Mouse (Mus musculus) midbrain, embryonic 16.5 days (tissue): ENCODE measurements around the gene Jag2. TPM values are rescaled to one million over a fixed set of nuclear protein-coding genes. Genes with fewer than 3 reads are reported as not detected.
A peak's percentile ranks its signal among the peaks of the same experiment; 100 is the strongest.

Experiments
- ATAC-seq: fragments of 200-750 bp; cut with Nextera tagmentation; 2 replicates; pipeline ENCODE4 v1.8.0; 2017; ENCODE audit warnings: moderate TSS enrichment
- H3K27ac ChIP-seq: fragments of 300-500 bp; sonication (generic); 2 replicates; pipeline ENCODE4 v1.5.1; 2014; ENCODE audit warnings: mild to moderate bottlenecking, low read length, mixed read lengths
- H3K27me3 ChIP-seq: fragments of 300-500 bp; sonication (generic); 2 replicates; pipeline ENCODE4 v1.6.1; 2014; ENCODE audit warnings: low read depth, low read length, mixed read lengths; ENCODE audit not compliant: control insufficient read depth, insufficient read depth
- H3K36me3 ChIP-seq: fragments of 300-500 bp; sonication (generic); 2 replicates; pipeline ENCODE4 v1.6.1; 2014; ENCODE audit warnings: mild to moderate bottlenecking, low read length, moderate library complexity, mixed read lengths; ENCODE audit not compliant: control insufficient read depth, insufficient read depth
- H3K4me1 ChIP-seq: fragments of 300-500 bp; sonication (generic); 2 replicates; pipeline ENCODE4 v1.6.1; 2014; ENCODE audit warnings: mild to moderate bottlenecking, low read length, mixed read lengths; ENCODE audit not compliant: control insufficient read depth, insufficient read depth
- H3K4me2 ChIP-seq: fragments of 300-500 bp; sonication (generic); 2 replicates; pipeline ENCODE4 v1.6.1; 2014; ENCODE audit warnings: mild to moderate bottlenecking, low read length, mixed read lengths
- H3K4me3 ChIP-seq: fragments of 300-500 bp; sonication (generic); 2 replicates; pipeline ENCODE4 v1.5.1; 2014; ENCODE audit warnings: low read depth, mild to moderate bottlenecking, low read length, moderate library complexity, mixed read lengths
- H3K9ac ChIP-seq: fragments of 300-500 bp; sonication (generic); 2 replicates; pipeline ENCODE4 v1.6.1; 2014; ENCODE audit warnings: low read depth, low read length, mixed read lengths
- H3K9me3 ChIP-seq: fragments of 300-500 bp; sonication (generic); replicated peaks from 2 replicates; pipeline ENCODE4 v1.6.1; 2014; ENCODE audit warnings: mild to moderate bottlenecking, low read length, mixed read lengths; ENCODE audit not compliant: control insufficient read depth, poor library complexity, severe bottlenecking
- WGBS: fragments of 180-500 bp; shearing (Covaris S2); extraction: QIAGEN DNeasy Blood & Tissue Kit; methylation state at CpG from one replicate; pipeline ENCODE4 v1.1.7; 2014; 5-methylcytosine and 5-hydroxymethylcytosine counted together
- polyA plus RNA-seq: library from polyadenylated mRNA; unstranded; fragments of >200 nt; fragmentation: Nextera tagmentation; extraction: Ambion mirVana; gene quantifications from 2 replicates; pipeline ENCODE4 v1.2.1, GENCODE M21; 2015

Jag2 gene
- polyA plus RNA-seq, 1 experiment from 2014 or later: 10.4 TPM

DNA sequence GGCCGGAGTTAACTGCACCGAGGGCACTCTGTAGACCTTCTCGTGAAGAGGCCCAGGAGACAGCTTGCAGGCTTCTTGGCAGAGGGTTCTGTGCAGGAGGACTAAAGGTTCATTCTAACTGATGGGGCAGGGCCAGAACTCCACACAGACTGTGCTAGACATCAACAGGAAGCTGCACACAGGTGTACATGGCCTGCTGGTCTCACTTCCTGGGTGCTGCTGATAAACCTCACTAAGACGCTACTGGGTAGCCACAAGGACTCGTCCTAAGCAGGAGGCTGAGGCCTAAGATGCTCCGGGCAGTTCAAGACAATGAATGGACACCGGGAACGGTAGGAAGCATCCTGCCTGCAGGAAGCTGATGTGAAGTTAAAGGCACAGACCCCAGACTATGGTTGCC lies 29.8 kb upstream of the Jag2 start:
- Histone ChIP-seq H3K9ac (no peak overlapping the region), H3K4me1 (no peaks in the 10 kb centered on the region)

DNA sequence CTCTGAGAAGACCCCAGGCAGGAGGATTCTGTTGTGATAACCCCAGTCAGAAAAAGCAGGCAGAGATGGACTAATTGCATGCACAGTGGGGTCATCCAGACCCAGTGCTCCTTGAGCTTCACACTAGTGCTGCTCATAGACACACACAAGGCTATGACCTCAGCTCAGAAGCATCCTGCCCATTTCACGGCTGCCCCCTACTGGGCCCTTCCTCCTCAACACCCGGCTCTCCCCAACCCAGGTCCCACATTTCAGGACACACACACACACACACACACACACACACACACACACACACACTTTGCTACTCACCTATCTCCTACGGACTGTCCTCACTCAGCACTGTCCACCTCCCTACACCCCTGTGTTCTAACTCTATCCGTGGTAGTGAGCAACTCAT lies 28.7 kb upstream of the Jag2 start:
- H3K36me3 ChIP-seq: peaks cover 32% of the 10 kb centered on the region
- no peak overlapping the region for H3K4me3 ChIP-seq
- no peaks in the 10 kb centered on the region for H3K4me1 ChIP-seq
- no peaks in the 10 kb centered on the region for H3K27me3 ChIP-seq
- H3K27ac ChIP-seq: no peak overlapping the region
- WGBS: 38% methylated on average over 4 of the region's 4 CpGs
- no peak for ATAC-seq
- no peak overlapping the region for H3K9ac ChIP-seq
- H3K9me3 ChIP-seq: no peaks in the 10 kb centered on the region
- H3K4me2 ChIP-seq: no peak overlapping the region

More for the DNA sequence above, 29.8 kb upstream of the Jag2 start:
- no peak for ATAC-seq
- Histone ChIP-seq H3K4me3 (no peak overlapping the region), H3K27ac (no peak overlapping the region), H3K4me2 (no peak overlapping the region), H3K9me3 (no peaks in the 10 kb centered on the region), H3K27me3 (no peaks in the 10 kb centered on the region), H3K36me3 (peaks cover 40% of the 10 kb centered on the region)
- 87% methylated on average over 8 of the region's 8 CpGs for WGBS

DNA sequence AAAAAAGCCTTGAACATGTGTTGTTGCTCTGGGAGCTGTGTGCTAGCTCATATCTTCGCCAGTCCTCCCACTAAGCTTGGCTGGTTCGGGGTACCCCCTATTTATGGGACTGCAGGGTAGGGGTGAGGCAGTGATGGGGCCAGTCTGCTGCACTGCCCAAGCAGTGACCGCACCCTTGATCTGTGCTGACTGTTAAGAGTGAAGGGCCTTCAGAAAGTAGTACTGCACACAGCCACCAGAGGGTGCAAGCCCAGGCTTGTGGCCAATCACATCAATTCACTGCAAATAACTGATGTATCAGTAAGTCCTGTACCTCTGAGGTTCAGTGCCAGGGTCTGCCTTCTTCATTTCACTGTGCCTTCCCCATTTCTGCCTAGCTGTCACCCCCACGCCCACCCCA lies 26.2 kb upstream of the Jag2 start:
- H3K27ac ChIP-seq: no peak overlapping the region
- peaks cover 2% of the 10 kb centered on the region; the same call in 1 of the 2 replicates for H3K4me1 ChIP-seq
- peaks cover 10% of the 10 kb centered on the region for H3K36me3 ChIP-seq
- ATAC-seq: no peak
- H3K9ac ChIP-seq: no peak overlapping the region
- H3K9me3 ChIP-seq: no peaks in the 10 kb centered on the region
- no peaks in the 10 kb centered on the region for H3K27me3 ChIP-seq
- H3K4me2 ChIP-seq: no peak overlapping the region
- H3K4me3 ChIP-seq: no peak overlapping the region
- 32% methylated on average over 4 of the region's 4 CpGs for WGBS

DNA sequence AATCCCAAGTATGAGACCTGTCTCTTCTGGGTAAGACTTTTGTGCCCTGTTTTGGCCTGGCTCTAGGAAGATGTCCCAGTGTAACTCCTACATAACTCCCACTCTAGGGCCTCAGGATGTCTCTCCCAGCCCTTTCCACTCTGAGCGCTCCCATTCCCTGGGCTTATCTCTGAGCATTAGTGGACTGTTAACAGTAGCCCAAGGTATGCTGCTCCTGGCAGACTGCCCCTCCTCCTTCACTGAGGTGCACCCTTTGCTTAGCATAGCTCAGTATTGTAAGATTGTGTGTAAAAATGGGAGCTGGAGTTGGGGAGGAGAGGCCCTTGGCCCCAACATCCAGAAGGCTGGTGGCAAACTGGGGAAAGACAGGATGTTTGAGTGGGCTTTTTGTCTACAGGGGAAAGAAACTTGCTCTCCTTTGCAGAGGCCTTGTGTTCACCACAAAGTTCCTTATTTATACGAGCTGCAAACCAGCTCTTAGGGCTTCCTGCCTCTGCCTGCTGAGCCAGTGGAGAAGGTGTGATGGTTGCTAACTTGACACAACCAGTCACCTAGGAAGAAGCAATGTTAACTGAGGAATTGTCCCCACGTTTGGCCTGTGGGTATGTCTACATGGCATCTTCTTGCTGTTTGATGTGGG lies 23.5 kb upstream of the Jag2 start:
- Histone ChIP-seq H3K9ac (no peak overlapping the region), H3K9me3 (no peaks in the 10 kb centered on the region), H3K4me3 (no peak overlapping the region), H3K4me1 (peaks cover 5% of the 10 kb centered on the region; the same call in 1 of the 2 replicates), H3K36me3 (no peaks in the 10 kb centered on the region), H3K4me2 (no peak overlapping the region), H3K27ac (no peak overlapping the region), H3K27me3 (no peaks in the 10 kb centered on the region)
- no peak for ATAC-seq
- 90% methylated on average over 3 of the region's 3 CpGs for WGBS

DNA sequence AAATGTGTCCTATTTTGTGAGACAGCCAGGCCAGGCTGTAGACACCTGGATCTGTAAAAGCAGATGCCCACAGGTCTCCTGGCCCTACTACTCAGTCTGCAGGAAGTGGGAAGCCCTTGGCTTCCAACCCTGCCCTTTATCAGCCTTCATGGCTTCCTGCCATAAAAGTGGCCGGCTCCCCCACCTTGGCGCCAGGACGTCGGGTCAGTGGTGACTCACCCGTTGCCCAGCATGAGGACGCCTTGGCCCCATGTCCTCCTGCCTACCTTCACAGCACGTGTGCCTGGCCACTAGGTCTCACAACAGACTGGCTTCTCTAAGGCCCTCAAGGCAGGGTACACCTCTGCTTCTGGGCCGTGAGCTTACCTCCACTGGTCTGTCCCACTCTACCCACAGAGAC lies 22.9 kb upstream of the Jag2 start:
- H3K4me1 ChIP-seq: peaks cover 5% of the 10 kb centered on the region; the same call in 1 of the 2 replicates
- no peaks in the 10 kb centered on the region for H3K27me3 ChIP-seq
- H3K36me3 ChIP-seq: no peaks in the 10 kb centered on the region
- H3K4me3 ChIP-seq: no peak overlapping the region
- 81% methylated on average over 8 of the region's 8 CpGs for WGBS
- no peaks in the 10 kb centered on the region for H3K9me3 ChIP-seq
- H3K27ac ChIP-seq: no peak overlapping the region
- H3K9ac ChIP-seq: no peak overlapping the region
- no peak overlapping the region for H3K4me2 ChIP-seq
- ATAC-seq: no peak

DNA sequence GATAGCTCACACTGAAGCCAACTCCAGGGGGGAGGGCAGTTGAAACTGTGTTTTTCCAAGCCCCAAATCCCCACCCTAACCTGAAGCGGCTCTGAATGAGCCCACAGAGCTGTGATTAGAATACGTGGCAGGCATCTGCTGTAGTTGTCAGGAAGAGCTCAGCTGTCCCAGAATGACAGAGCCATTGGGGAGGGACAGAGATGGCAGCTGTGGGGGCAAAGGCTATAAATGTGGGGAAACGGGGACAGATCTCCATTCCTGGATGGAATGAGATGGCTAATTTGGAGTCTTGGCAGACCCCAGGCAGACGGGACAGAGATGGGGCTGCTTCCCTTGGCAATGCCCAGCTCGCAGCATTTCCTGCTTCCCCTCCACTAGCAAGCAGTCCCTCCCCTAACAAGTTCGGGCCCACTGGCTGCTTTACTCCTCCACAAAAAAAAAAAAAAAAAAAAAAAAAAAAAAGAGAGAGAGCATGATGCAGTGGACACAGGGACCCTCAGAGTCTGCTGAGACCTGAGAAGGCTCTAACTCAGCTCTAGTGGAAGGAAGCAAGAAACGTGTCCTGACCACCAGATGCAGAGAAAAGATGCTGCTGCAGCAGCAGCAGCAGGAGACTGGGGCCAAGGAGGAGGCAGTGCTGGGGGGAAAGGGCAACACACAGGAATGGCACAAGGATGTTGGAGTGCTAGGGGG lies 21.7 kb upstream of the Jag2 start:
- Histone ChIP-seq H3K27ac (peak overlapping the region; percentile 89), H3K4me3 (no peak overlapping the region)
- 26% methylated on average over 7 of the region's 7 CpGs for WGBS

DNA sequence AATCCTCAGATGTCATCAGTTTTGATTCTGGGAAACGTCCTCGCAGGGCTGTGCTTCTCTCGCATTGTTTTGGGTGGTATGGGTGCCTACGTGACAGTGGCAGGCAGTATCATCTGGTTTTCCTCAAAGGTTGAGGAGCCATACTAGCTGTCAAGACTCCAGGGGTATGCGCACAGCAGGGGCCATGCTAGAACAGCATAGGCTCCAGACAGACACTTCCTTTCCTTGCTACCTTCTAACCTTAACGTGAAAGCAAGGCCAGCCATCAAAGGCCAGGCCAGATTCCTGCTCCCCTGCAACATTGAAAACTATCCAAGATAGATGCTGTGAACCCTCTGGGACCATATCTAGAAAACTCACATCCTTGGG lies 21.2 kb upstream of the Jag2 start:
- no peaks in the 10 kb centered on the region for H3K36me3 ChIP-seq
- peak overlapping the region; percentile 59 for H3K4me3 ChIP-seq
- H3K4me1 ChIP-seq: peaks cover 5% of the 10 kb centered on the region; the same call in 1 of the 2 replicates
- peak overlapping the region; percentile 64 for H3K4me2 ChIP-seq
- WGBS: 6% methylated on average over 6 of the region's 6 CpGs
- peak overlapping the region; percentile 89 for H3K27ac ChIP-seq
- H3K9me3 ChIP-seq: no peaks in the 10 kb centered on the region
- no peaks in the 10 kb centered on the region for H3K27me3 ChIP-seq
- peak; percentile 47 for ATAC-seq
- peak overlapping the region; percentile 92 for H3K9ac ChIP-seq

More for the DNA sequence above, 21.7 kb upstream of the Jag2 start:
- Histone ChIP-seq H3K4me1 (peaks cover 5% of the 10 kb centered on the region; the same call in 1 of the 2 replicates), H3K9me3 (no peaks in the 10 kb centered on the region), H3K36me3 (no peaks in the 10 kb centered on the region), H3K9ac (peak overlapping the region; percentile 12; the same call in 1 of the 2 replicates), H3K4me2 (no peak overlapping the region), H3K27me3 (no peaks in the 10 kb centered on the region)
- ATAC-seq: no peak

DNA sequence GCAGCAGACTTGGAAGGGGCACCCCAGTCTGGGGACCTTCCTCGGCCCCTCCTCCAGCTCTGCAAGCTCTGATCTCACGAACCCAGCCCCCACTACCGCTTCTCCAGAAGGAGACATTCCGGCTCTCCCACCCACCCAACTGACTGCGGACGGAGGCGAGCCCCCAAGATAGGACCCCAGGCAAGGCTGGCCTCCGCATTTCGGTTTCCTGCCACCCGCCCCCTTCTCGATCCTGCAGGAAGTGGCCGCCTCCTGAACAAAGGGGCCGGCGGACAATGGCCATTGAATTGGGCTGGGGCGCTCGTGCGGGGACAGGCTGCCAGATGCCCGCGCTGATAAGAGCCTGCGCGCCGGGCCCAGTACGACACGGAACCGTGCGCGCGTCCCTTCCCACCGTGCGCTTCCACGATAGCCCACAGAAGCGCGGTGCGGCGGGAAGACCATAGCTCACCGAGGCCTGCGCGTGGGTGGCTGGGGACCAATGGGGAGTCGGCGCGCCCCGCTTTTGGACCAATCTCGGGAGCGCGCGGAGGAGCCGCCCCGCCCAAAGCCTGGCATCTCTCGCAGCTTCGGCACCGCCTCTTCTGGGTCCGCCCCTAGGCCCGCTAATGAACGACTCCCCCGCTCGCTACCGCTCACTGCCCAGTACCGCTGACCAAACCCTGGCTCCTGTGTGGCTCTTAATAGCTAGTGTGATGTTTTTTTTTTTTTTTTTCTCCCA lies 20.6 kb upstream of the Jag2 start:
- Histone ChIP-seq H3K36me3 (no peaks in the 10 kb centered on the region), H3K9ac (peak overlapping the region; percentile 92), H3K27ac (peak overlapping the region; percentile 89), H3K4me1 (peaks cover 5% of the 10 kb centered on the region; the same call in 1 of the 2 replicates), H3K4me3 (peak overlapping the region; percentile 59), H3K9me3 (no peaks in the 10 kb centered on the region), H3K27me3 (no peaks in the 10 kb centered on the region), H3K4me2 (peak overlapping the region; percentile 64)
- ATAC-seq: peak; percentile 94
- WGBS: under 1% methylated on average over 55 of the region's 58 CpGs

DNA sequence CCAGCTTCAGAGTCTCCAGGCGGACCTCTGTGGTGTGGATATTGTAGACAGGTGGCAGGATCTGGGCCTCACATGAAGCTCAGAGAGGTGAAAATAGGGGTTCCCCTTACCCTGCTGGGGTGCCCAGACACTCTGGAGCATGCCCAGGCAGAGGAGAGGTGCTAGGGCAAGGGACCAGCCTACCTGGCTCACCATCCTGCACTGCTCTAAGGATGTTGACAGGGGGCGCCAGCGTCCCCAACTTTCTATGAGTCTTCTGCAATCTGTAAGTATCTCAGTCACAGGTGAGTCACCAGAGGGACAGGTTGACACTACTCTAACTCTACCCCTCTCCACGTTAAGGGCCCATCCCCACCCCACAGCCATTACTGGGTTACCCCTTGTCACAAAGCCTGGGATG lies 17.7 kb upstream of the Jag2 start:
- Histone ChIP-seq H3K36me3 (no peaks in the 10 kb centered on the region), H3K27ac (no peak overlapping the region), H3K4me1 (peaks cover 7% of the 10 kb centered on the region), H3K27me3 (no peaks in the 10 kb centered on the region), H3K9me3 (no peaks in the 10 kb centered on the region), H3K9ac (no peak overlapping the region), H3K4me2 (no peak overlapping the region), H3K4me3 (no peak overlapping the region)
- 33% methylated on average over 4 of the region's 4 CpGs for WGBS
- ATAC-seq: no peak
